Comparison of ENCODE assay signal across 15 mouse cellular contexts in the genomic region with DNA sequence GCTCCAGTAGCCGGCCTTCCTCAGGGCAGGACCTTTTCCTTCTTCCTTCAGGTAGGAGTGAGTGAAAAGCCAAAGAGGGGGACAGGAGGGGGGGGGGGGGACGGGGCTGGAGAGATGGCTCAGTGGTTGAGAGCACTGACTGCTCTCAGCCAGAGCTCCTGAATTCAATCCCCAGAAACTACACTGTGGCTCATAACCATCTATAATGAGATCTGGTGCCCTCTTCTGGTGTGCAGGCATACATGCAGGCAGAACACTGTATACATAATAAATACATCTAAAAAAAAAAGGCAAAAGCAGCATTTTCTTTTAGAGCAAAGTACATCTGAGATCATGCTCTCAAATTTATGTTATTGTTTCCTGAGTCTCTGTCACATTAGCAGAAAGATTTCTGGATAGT.
DNase-seq lines count a peak whose midpoint lies in the region; ATAC-seq and TF ChIP-seq lines count a peak whose summit lies in the region.
"Had no signal": no experiment of that assay in that cellular context is flagged by ENCODE, and none has a peak within 500 bp of the region (broad histone marks: within the 10 kb centered on the region; RNA-seq: fewer than 3 reads in every experiment).

No protein-coding gene starts in this region.

- no peak for TF ChIP-seq POLR2A in CH12.LX (IDR thresholded peaks at IDR 0.05; ENCODE audit: low read depth, low read length)

- peak; percentile 48 for TF ChIP-seq RAD21 in CH12.LX (IDR thresholded peaks at IDR 0.05; ENCODE audit: low read depth, low read length)

- CTCF ChIA-PET in Patski (lab: Charles Lee): interaction anchor here (1.2 kb wide), 1 partner anchor 15 kb away, joined by 4 read pairs; no protein-coding TSS in a partner anchor

- in situ Hi-C loops in CH12.LX (cut with MboI; ENCODE audit: low pct_ligation_motif_present, low pct_unique_long_range_greater_than_20kb, low sequenced_read_pairs) (no loop called here), Patski (cut with MboI; ENCODE audit: low pct_unique_long_range_greater_than_20kb) (loop anchor here (5.0 to 25.0 kb wide), 3 partner anchors 144 to 1352 kb away; no protein-coding TSS in a partner anchor)

- no peak overlapping the region for H3K4me2 ChIP-seq in intestine, embryonic 15.5 days (replicated peaks)
- H3K4me2 ChIP-seq in intestine, embryonic 16.5 days (ENCODE audit: low read depth, low read length): no peak overlapping the region
- no peak overlapping the region for H3K4me2 ChIP-seq in CH12.LX (ENCODE audit: insufficient read depth, low read depth, poor library complexity, severe bottlenecking)
- H3K4me2 ChIP-seq in midbrain, embryonic 14.5 days (ENCODE audit: low read length): no peak overlapping the region
- H3K4me2 ChIP-seq: hindbrain, embryonic 15.5 days; limb, embryonic 13.5 days had no signal

- no peaks in the 10 kb centered on the region for H3K79me2 ChIP-seq in CH12.LX (replicated peaks; ENCODE audit: control insufficient read depth, extremely low read depth, insufficient read depth, poor library complexity, severe bottlenecking)

- no peak for TF ChIP-seq EP300 in CH12.LX (IDR thresholded peaks at IDR 0.05; ENCODE audit: low read length)

- H3K9me3 ChIP-seq in intestine, embryonic 15.5 days: no peaks in the 10 kb centered on the region
- no peaks in the 10 kb centered on the region for H3K9me3 ChIP-seq in intestine, embryonic 16.5 days (ENCODE audit: control insufficient read depth, low read length)
- no peaks in the 10 kb centered on the region for H3K9me3 ChIP-seq in CH12.LX (replicated peaks; ENCODE audit: low read length)
- no peaks in the 10 kb centered on the region for H3K9me3 ChIP-seq in midbrain, embryonic 14.5 days (ENCODE audit: control insufficient read depth, low read length)
- H3K9me3 ChIP-seq: heart, embryonic 10.5 days; hindbrain, embryonic 15.5 days; limb, embryonic 13.5 days had no signal

- no peak overlapping the region for H3K4me3 ChIP-seq in intestine, embryonic 15.5 days (replicated peaks)
- H3K4me3 ChIP-seq in intestine, embryonic 16.5 days (ENCODE audit: low read length): no peak overlapping the region
- H3K4me3 ChIP-seq in CH12.LX (replicated peaks in 1 of 3; ENCODE audit: low read depth in 2 of 3, low read length in 2 of 3, poor library complexity in 1 of 3): no peak overlapping the region
- no peak overlapping the region for H3K4me3 ChIP-seq in midbrain, embryonic 14.5 days (replicated peaks; ENCODE audit: low read depth, low read length)
- H3K4me3 ChIP-seq: heart, embryonic 10.5 days; hindbrain, embryonic 15.5 days; limb, embryonic 13.5 days had no signal

- DNase-seq in CH12.LX (ENCODE audit: extremely low read depth) (no peak), Patski (ENCODE audit: low read depth, low spot score) (no peak)
- DNase-seq in midbrain, embryonic 14.5 days: no peak
- DNase-seq in right cerebral cortex, postnatal 4 days: no peak
- DNase-seq in heart, adult 11 months: no peak
- DNase-seq: adrenal gland, postnatal 36 days; cerebellum, adult 11-12 months; kidney, postnatal 10 days; right cerebral cortex, adult 18-20 months; thymus, postnatal 25 days had no signal

- POLR2A ChIA-PET in Patski (lab: Charles Lee): no interaction called here

- TF ChIP-seq CTCF in CH12.LX (conservative IDR thresholded peaks at IDR 0.05 in 1 of 2, IDR thresholded peaks at IDR 0.05 in 1 of 2; ENCODE audit: low read depth in 2 of 2, low read length in 2 of 2) (peak in 1 of 2 experiments; percentile 49; a peak in 3 of 4 replicates), Patski (IDR thresholded peaks at IDR 0.05) (peak; percentile 56)

- 94% methylated on average over 2 of the region's 2 CpGs for WGBS in intestine, embryonic 15.5 days
- WGBS in intestine, embryonic 16.5 days: 64% methylated on average over 1 of the region's 2 CpGs
- 80% methylated on average over 1 of the region's 2 CpGs for WGBS in midbrain, embryonic 14.5 days

- no peaks in the 10 kb centered on the region for H3K4me1 ChIP-seq in intestine, embryonic 15.5 days (replicated peaks)
- H3K4me1 ChIP-seq in intestine, embryonic 16.5 days (ENCODE audit: control insufficient read depth, insufficient read depth, low read length): no peaks in the 10 kb centered on the region
- no peaks in the 10 kb centered on the region for H3K4me1 ChIP-seq in CH12.LX (ENCODE audit: control insufficient read depth in 1 of 2, insufficient read depth in 2 of 2)
- H3K4me1 ChIP-seq in midbrain, embryonic 14.5 days (ENCODE audit: control insufficient read depth, insufficient read depth, low read length): no peaks in the 10 kb centered on the region
- H3K4me1 ChIP-seq: limb, embryonic 13.5 days had no signal

- H3K27me3 ChIP-seq in intestine, embryonic 15.5 days (replicated peaks): no peaks in the 10 kb centered on the region
- H3K27me3 ChIP-seq in intestine, embryonic 16.5 days (replicated peaks; ENCODE audit: control insufficient read depth, insufficient read depth, low read length): no peaks in the 10 kb centered on the region
- no peaks in the 10 kb centered on the region for H3K27me3 ChIP-seq in CH12.LX (replicated peaks)
- H3K27me3 ChIP-seq in Patski: no peaks in the 10 kb centered on the region
- no peaks in the 10 kb centered on the region for H3K27me3 ChIP-seq in midbrain, embryonic 14.5 days (ENCODE audit: control insufficient read depth, insufficient read depth, low read length)
- H3K27me3 ChIP-seq: hindbrain, embryonic 15.5 days; limb, embryonic 13.5 days had no signal

- 0 out of 2 replicates have a peak, but pooled peaks have one; percentile 10 for ATAC-seq in intestine, embryonic 15.5 days
- no peak for ATAC-seq in intestine, embryonic 16.5 days
- no peak for ATAC-seq in Patski
- ATAC-seq in midbrain, embryonic 14.5 days (ENCODE audit: low FRiP score, low TSS enrichment): no peak

- dilution Hi-C loops in CH12.LX (cut with MboI; ENCODE audit: extremely low pct_ligation_motif_present, extremely low pct_unique_long_range_greater_than_20kb, low sequenced_read_pairs): no loop called here

- no peak overlapping the region for H3K9ac ChIP-seq in intestine, embryonic 15.5 days
- no peak overlapping the region for H3K9ac ChIP-seq in intestine, embryonic 16.5 days (ENCODE audit: low read depth, low read length)
- H3K9ac ChIP-seq in CH12.LX (ENCODE audit: insufficient read depth, low read depth): no peak overlapping the region
- no peak overlapping the region for H3K9ac ChIP-seq in midbrain, embryonic 14.5 days (replicated peaks; ENCODE audit: low read length)
- H3K9ac ChIP-seq: hindbrain, embryonic 15.5 days; limb, embryonic 13.5 days had no signal

- H3K36me3 ChIP-seq in intestine, embryonic 15.5 days: no peaks in the 10 kb centered on the region
- H3K36me3 ChIP-seq in intestine, embryonic 16.5 days (ENCODE audit: control insufficient read depth, insufficient read depth, low read length): no peaks in the 10 kb centered on the region
- peaks cover 0 to 62% of the 10 kb centered on the region in 2 experiments for H3K36me3 ChIP-seq in CH12.LX (replicated peaks in 1 of 2; ENCODE audit: control insufficient read depth in 1 of 2, insufficient read depth in 1 of 2, low read length in 1 of 2)
- peaks cover 30% of the 10 kb centered on the region for H3K36me3 ChIP-seq in midbrain, embryonic 14.5 days (ENCODE audit: control insufficient read depth, insufficient read depth, low read length)

- H3K27ac ChIP-seq in intestine, embryonic 15.5 days: no peak overlapping the region
- H3K27ac ChIP-seq in intestine, embryonic 16.5 days (ENCODE audit: low read length): no peak overlapping the region
- H3K27ac ChIP-seq in CH12.LX (ENCODE audit: insufficient read depth, low read depth): no peak overlapping the region
- H3K27ac ChIP-seq in midbrain, embryonic 14.5 days (replicated peaks; ENCODE audit: low read depth, low read length): peak overlapping the region; percentile 20; the same call in 1 of the 2 replicates
- H3K27ac ChIP-seq: heart, embryonic 10.5 days; hindbrain, embryonic 15.5 days; limb, embryonic 13.5 days had no signal

TF ChIP-seq in CH12.LX, 34 proteins besides CTCF, POLR2A, EP300 and RAD21:
- TF ChIP-seq SMC3 (IDR thresholded peaks at IDR 0.05; ENCODE audit: low read depth, low read length): peak; percentile 46
- TF ChIP-seq E2F4 (IDR thresholded peaks at IDR 0.05; ENCODE audit: insufficient replicate concordance, low read depth, low read length): no peak
- TF ChIP-seq NRF1 (IDR thresholded peaks at IDR 0.05; ENCODE audit: low read depth, low read length): no peak
- TF ChIP-seq MEF2A (IDR thresholded peaks at IDR 0.05; ENCODE audit: borderline replicate concordance, low read depth, low read length): no peak
